Mouse (Mus musculus) adrenal gland, postnatal 10 days (tissue): ENCODE results near the gene Slf1. TPM values are rescaled to one million over a fixed set of nuclear protein-coding genes. Genes with fewer than 3 reads are reported as not detected.

Experiments used
- DNase-seq: peaks from one replicate; pipeline ENCODE4 v3.0.0; 2021; ENCODE audit warnings: mixed read lengths
- long read RNA-seq, 2 experiments: library from polyadenylated mRNA; stranded (forward); transcript quantifications; one replicate each; pipeline ENCODE4 v2.0.0; 2021
- total RNA-seq, 2 experiments: library from RNA; stranded (reverse); gene quantifications; 2 replicates each; pipeline ENCODE4 v1.2.3; 2021

The Slf1 gene
- total RNA-seq = 10 to 100 TPM; 12.2 to 17.6 TPM
- long read RNA-seq, experiment 1, partial matches to known transcripts = 5 of 13 reads
- long read RNA-seq, experiment 1, other reads (novel, unspliced or antisense) = 4 of 13 reads
- long read RNA-seq, experiment 2, transcript Slf1-201 (21 exons, 3,747 nt) = major isoform, 6 of 9 reads
- long read RNA-seq, experiment 2, partial matches to known transcripts = 1 of 9 reads
- long read RNA-seq, experiment 2, other reads (novel, unspliced or antisense) = 2 of 9 reads

DNA sequence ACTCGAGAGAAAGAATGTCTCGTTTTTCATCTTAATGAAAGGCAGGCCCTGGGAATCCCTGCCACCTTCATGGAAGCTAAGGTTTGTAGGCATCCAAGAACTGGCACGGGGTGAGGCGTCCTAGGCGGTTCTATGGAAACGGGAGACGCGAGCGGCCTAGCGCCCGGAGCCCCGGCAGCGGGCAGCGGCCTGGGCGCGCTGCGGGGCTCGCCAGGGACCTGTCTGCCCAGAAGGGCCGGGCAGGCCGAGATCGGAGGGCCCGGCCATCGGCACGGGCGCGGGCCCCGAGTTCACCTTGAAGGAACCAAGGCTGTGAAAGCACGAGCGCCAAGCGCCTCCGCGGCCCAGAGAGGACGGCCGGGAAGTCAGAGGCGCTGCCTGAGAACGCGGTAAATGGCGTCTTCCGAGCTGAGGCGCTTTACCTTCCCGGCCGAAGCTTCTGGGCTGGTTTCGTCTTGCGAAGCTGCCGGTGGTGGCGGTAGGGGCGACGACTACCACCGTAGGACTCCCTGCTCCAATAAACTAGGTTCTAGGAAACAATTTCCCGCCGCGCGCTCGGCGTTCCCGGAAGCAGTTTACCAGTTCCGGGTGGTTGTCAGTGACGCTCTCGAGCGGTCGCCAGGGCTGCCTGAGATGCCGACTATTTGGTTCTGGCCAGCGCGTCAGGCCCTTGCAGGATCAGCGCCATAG lies at the start of gene Slf1, which contains the start of gene 2210408I21Rik:
Gene Slf1 (minus strand): TSS at position 543 of the 690 bp plus-strand sequence.
Gene 2210408I21Rik (plus strand): TSS at position 610 of the 690 bp plus-strand sequence.
- peak; percentile 93 for DNase-seq

DNA sequence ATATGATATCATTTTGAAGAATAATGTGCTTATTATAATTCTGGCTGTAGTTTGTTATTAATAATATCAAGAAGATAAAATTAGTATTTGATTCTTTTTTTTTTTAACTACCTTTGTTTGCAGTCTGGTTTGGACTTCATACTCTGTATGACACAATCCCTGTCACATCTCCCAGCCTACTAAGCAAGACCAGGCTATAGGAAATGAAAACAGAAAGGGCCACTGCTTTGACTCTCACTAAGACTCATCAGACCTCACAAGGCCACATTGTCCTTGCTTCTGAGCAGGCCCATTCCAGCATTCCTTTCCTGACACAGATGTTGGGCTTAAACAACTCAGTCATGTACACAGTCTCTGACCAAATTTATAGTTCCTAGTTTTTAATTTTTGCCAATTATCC lies 42.7 kb upstream of the Slf1 start:
- peak; percentile 12 for DNase-seq

DNA sequence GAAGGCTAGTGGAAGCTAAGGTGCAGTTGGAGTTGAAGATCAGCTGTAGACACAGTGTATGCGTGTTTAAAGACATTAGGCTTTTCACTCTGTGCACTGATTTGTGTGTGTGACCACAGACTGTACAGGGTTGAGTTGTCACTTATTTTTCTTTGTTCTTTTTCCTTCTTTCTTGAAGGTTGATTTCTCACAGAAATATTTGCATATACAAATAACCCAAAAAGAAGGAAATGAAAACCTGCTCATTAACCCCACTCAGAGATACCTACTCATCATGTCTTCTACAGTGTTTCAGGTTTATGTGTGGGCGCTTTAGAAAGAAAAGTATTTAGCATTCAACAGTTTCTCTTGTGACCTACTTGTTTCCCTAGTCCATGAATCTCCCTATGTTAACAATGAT lies 5.6 kb upstream of the Slf1 start:
- no peak for DNase-seq

DNA sequence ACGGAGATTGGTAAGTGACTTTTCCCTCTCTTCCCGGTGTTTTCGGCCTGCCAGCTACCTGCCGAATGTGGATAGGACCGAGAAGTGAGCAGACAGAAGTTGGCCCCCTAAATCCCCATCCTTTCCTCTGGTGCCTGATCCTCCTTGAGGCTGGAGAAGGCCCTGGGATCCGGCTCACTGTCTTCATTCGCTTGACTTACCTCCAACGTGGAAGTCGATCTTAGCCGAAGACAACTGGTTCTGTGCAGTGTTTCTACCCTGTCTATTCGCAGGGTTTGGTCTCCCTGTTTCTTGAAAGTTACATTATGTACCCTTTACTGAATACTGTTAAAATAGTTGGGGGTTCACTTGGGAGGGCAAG lies 328 bp upstream of the Slf1 start:
- no peak for DNase-seq

DNA sequence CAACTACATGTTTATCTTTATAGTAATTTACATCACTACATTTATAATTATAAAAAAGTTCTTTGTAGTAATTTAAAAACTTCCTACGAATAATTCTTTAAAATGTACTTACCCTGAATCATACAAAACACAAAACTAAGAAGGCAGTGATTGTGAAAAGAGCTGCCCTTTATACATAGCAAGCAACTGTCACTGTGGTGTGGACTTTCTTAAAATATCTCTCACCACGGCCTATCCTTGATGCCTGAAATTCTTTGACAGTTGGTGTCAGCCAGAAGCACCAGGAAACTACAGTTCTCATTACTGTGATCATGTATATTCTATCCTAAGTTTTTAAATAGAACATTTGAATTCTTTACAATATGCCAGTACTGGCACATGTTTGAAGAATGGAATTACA lies 4.1 kb downstream of the Slf1 start:
- no peak for DNase-seq

DNA sequence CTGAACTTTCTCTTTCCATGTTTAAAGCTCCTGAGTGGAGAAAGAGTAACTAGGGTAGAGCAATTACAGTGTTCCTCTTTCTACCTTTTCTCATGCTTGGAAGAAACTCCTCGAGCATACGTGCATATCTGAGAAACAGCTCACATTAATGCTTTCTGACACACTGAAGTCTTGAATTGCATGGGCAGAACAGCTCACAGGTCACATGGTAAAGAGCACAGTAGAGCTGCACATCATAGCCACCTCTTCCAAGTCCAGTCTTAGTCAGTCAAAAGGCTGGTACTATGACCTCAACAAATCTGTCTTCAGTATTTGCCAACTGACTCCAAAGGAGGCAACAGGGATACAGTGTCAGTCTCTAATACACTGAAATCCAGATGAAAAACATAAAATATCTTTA lies 7.0 kb downstream of the Slf1 start:
- no peak for DNase-seq

DNA sequence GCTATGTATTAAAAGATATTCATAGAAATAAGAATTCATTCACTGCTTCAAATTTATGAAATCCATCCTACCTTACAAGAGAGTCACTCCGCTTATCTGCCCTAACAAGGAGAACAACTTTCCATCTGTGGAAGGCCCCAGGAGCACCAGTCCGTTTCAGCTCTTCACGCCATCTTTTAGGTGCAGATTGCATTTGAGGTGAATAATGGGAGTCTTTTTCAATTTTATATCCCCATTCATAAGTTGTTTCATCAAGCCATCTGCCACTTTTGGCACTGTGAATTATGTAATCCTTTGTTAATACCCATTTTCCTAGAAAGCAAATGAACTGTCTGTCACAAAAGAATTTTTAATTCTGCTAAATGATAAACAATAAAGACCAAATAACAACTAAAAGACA lies 10.1 kb downstream of the Slf1 start:
- no peak for DNase-seq

DNA sequence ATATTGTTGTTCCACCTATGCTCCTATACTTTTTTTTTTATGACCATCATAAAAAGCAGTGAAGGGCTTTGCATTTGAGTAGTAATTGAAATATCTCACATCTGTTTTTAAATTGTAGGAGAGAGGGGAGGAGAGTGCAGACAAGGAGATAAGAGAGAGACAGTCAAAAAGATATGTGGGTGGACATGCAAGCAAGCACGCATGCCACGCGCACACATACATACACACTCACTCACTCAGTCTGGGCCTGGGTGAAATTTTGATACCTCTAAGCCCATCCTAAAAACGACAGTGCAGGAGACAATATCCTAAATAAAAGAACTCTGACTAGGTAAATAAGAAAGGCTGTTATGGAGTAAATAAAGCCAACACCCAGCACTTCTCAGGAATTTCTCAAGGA lies 16.6 kb downstream of the Slf1 start:
- no peak for DNase-seq

DNA sequence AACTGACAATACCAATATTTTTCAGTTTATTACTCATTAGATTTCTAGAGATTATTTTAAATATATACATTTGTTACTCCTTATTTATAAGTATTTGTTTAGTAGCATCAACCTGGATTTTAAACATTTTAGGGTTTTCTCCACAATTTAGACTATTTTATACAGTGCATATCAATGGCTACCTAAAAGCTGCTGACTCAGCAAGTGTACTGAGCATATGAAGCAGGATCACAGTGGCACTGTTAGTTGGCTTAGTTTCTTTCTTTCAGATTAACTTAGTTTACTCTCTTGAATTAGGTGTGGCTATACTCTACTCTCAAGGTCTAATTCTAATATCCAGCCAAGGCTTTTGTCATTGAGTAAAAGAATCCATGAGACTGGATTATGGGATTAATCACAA lies 27.5 kb downstream of the Slf1 start:
- no peak for DNase-seq

DNA sequence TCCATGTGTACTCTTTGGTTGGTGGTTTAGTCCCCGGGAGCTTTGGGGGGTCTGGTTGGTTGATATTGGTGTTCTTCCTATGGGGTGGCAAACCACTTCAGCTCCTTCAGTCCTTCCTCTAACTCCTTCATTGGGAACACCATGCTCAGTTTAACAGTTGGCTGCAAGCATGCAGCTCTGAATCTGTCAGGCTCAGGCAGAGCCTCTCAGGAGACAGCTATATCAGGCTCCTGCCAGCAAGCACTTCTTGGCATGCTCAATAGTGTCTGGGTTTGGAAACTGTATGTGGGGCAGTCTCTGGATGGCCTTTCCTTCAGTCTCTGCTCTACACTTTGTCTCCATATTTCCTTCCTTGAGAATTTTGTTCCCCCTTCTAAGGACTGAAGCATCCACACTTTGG lies 42.4 kb downstream of the Slf1 start:
- peak; percentile 13 for DNase-seq

DNA sequence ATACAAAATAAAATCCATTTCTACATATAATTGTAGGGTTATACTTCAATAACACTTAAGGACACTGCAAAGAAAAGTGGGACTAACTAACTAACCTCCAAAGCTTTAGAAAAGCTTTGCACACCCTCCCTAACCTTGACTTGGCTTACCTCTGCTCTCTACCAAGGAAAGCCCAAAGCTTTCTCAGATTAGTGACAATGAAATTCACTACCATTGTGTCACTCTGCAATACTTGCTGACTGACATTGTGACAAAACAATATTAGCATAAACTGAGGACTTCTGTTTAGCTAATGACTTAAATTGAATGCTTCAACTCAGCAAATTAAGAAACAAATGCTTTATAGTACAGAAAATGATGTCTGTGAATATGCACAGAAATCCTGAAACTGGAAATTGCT lies 63.2 kb downstream of the Slf1 start:
- no peak for DNase-seq

DNA sequence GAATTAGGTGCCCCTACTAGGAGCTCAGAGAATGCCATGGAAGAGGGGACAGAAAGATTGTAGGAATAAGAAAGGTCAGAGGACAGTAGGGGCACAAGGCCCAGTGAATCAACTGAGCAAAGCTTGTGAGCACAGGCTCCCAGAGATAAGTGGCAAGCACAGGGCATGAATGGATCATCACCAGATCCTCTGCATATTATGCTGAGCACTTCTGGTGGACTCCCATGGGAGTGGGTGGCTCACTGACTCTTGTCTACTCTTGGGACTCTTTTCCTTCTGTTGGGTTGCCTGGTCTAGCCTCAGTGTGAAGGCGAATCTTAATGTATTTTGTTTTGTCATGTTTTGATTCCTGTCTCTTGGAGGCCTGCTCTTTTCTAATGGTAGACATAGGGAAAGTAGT lies 66.4 kb downstream of the Slf1 start:
- DNase-seq = no peak

DNA sequence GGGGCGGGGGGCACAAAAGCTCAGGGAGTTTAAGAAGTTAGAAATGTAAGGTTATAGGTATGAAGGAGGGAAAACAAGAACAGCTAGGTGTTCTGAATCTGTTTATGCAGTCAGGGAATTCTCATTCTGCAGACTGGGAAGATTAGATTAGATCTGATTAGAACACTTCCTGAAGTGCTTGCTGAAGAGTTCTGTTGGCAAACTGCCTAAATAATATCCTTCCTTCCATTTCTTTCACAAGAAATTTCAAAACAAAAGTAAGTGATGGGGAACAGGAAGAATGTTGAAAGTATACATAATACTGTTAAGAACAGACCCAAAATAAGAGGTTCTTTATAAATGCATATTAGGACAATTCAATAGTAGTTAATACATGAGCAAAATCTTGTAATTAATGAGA lies 72.1 kb downstream of the Slf1 start:
- DNase-seq = no peak

DNA sequence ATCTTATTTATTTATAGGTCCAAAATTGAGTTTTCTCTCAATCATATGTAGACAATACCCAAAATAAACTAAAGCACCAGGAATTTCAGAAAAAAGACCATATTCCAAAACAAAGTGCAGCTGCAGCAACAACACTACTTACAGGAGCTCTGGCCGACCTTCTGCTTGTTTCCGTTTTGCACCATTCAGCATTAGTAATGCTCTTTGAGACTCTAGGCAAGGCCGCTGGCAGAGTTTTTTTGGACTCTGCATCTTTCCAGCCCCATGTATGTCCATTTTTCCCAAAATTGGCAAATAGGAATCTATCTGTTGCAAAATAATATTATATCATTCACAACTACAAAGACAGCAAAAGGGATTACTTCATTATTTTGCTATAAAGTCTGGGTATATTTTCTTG lies 85.5 kb downstream of the Slf1 start:
- DNase-seq = peak; percentile 48

DNA sequence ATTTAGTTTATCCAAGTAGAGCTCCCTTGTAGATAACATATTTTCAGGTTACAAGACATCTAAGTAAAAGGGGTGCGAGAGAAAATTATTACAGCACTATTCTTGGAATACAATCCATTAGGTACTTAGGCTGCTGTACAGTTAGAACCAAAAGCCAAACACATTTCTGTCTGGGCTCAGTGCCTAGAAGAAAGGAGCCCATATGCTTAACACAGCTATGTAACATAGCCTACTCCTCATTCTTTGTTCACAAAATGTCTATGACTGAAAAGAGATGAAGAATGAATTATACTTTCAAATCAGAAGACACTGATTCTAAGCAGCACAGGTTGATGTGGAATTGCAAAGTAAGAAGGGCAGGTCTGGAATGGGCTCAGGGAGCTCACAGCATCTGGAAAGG lies 86.8 kb downstream of the Slf1 start:
- DNase-seq = no peak

DNA sequence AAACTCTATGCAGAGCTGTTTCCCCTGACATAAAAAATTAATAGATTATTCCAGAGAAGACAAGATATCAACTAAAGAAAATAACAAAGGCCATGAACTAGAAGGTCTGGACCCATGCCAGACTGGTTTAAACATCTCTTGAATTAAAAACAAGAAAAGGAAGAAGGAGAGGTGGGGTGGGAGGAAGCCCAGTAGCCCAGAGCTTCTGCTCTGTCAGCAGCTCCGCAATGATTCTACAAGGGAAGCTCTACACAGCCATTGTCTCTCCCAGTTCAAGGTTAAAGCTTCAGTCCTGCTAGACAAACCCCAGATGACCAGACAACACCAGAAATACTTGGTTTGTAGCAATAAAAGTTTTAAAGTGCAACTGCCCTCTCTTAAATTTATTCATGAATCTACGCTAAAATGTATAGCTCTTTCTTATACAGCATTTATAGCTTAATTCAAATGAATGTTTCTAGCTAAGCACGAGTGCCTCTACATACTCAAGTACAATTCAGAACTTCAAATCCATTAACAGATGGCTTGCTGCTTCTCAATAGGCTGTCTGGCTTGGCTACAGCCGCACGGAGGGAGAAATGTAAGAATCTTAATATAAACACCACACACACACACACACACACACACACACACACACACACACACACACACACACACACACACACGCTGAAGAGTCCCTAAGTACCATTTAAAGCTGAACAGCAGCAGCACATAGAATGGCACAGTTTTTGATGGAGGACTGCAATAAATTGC lies 87.9 kb downstream of the Slf1 start:
- peak; percentile 10 for DNase-seq

DNA sequence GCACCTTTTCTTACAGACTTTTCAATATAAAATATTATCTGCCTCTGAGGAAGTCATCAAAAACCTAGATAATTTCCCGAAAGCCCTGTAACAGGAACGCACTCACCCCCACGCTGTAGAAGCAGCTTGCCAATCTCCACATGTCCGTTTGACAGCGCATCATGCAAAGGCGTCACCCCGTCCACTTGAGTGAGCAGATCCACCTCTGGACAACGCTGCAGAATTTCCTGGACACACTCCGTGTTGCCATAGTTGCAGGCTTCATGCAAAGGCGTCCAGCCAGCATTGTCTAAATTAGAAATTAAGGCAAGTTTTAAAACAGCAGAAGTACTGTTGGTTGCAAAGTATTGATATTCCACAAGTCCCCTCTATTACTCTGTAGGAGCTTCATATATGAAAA lies 88.9 kb downstream of the Slf1 start:
- DNase-seq = no peak

DNA sequence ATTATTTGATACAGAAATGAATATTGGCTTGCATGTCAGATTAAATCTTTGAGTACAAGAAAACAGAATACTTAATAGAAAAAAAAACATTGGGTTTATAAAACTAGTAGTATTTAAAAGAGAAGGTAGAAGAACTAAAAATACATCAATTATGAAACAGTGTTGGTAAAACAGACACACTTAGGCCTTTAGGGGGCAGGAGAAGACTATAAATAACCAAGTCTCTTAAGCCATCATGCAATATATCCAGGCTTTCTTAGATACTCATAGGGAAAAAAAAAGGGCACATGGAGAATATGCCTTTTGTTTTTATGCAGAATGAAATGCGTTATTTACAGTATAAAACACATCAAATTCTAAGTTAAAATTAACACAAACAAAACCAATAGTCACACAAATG lies 89.9 kb downstream of the Slf1 start:
- no peak for DNase-seq

DNA sequence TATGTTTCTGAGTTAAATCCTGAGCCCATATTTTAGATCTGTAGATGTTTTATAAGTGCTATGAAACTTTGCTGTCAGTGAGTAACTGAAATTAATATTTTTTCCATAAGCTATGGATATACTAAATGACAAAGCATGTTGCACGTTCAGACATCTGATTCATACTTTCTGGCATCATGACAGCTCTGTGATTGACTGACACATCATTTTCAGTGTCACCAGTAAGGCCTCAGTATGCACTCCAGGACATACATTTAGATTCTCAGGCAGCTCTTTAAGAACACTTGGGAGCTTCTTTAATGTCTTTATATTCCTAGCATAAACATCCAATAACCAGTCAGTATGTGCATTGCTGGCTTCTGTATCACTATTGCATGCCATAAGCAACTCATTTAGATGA lies 91.9 kb downstream of the Slf1 start:
- DNase-seq = no peak

DNA sequence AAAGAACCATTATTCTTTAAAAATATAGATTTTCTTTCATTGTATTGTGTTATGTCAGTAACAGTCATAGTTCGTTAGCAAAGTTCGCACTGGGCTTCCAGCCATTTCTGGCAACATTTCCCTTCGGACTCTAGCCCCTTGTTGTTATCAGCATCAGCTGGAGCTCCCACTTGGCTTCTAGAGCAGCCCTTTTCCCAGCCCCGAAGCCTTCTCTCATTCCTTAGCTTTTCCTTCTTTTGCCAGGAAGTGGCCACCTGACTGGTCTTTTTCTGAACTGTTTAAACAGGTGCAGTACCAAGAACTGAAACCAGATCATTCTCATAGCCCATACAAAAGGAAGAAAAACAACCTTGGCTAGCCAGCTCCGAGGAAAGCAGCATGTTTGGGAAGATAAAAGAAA lies 105.7 kb downstream of the Slf1 start:
- DNase-seq = no peak

DNA sequence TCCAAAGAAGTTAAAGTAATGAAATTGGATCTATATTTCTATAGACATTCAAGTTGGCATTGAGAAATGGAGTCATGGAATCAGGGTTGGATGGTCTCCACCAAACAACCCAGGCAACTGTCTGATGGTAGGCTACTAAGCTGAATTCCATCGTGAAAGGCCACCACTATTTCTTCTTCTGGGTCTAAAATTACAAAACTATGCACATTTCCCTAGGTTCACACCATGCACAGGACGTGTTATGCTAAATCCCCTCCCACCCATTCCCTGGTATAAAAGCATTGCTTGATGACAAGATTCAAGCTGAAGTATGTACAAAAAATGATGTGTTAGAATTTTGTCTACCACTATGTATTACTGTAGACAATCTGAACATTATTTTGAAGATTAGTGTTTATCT lies 116.4 kb downstream of the Slf1 start:
- DNase-seq = no peak

DNA sequence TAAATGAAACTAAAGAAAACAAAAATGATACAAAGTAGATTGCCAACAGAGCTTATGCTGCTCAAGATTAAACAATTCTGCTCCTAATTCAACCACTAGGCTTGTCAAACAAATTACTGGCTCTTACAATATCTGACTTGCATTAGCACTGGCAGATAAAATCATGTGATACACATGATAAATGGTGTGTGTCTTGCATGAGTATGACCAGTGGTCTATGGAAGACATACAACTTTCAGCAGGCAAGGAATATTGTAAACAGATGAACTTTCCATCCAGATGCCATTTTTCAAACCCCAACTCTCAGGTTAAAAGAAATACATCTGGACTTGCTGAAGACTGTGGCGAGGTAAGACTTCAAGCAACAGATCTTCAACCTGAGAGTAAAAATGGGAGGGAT lies 131.6 kb downstream of the Slf1 start:
- DNase-seq = no peak

DNA sequence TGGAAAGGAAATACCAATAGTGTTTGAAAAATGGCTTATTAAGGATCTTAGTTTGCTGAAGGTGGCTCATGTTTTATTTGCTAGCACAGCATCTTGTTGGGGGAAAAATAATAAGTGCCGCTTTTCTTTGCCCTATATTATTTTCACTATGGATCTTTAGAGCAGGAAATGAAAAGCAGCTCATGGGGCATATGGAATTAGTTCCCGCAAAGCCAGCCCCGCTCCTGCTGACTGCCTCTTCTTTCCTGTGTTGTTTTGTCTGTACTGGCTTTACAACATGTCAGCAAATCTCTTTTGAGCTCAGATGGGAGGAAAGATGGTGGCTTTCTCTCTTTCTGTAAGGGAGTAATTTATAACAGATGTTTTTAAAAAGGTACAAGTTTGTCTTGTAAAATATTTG lies 132.6 kb downstream of the Slf1 start:
- no peak for DNase-seq
